Mouse (Mus musculus): ENCODE results near the gene Olfr419.

The Olfr419 gene

GRCm38 (mm10) chr1:174251961-174252360 lies at the start of gene Olfr419:
Gene Olfr419 (minus strand): TSS chr1:174252061.
- no peak for DNase-seq (ENCODE audit: low spot score)

- DNase-seq (ENCODE audit: low spot score) = no peak
These were observed 18.8 kb upstream of the Olfr419 start for GRCm38 (mm10) chr1:174270643-174271042.

- no peak for DNase-seq (ENCODE audit: low spot score)
These were observed 17.3 kb upstream of the Olfr419 start for GRCm38 (mm10) chr1:174269162-174269561.

GRCm38 (mm10) chr1:174267816-174268215 lies 16.0 kb upstream of the Olfr419 start:
- no peak for DNase-seq (ENCODE audit: low spot score)

GRCm38 (mm10) chr1:174250376-174250775 lies 1.5 kb downstream of the Olfr419 start:
- DNase-seq (ENCODE audit: low spot score) = no peak

- DNase-seq (ENCODE audit: low spot score) = no peak
These were observed 4.7 kb downstream of the Olfr419 start for GRCm38 (mm10) chr1:174247170-174247569.

GRCm38 (mm10) chr1:174246080-174246479 lies 5.8 kb downstream of the Olfr419 start:
- no peak for DNase-seq (ENCODE audit: low spot score)

- DNase-seq (ENCODE audit: low spot score) = no peak
These were observed 7.2 kb downstream of the Olfr419 start for GRCm38 (mm10) chr1:174244621-174245020.

- no peak for DNase-seq (ENCODE audit: low spot score)
These were observed 11.9 kb downstream of the Olfr419 start for GRCm38 (mm10) chr1:174239916-174240315.

GRCm38 (mm10) chr1:174216528-174217204 lies 35.2 kb downstream of the Olfr419 start:
- no peak for DNase-seq (ENCODE audit: low spot score)

GRCm38 (mm10) chr1:174215270-174216038 lies 36.4 kb downstream of the Olfr419 start:
- no peak for DNase-seq (ENCODE audit: low spot score)

- no peak for DNase-seq (ENCODE audit: low spot score)
These were observed 39.6 kb downstream of the Olfr419 start for GRCm38 (mm10) chr1:174212286-174212685.

GRCm38 (mm10) chr1:174204699-174205098 lies 47.2 kb downstream of the Olfr419 start:
- no peak for DNase-seq (ENCODE audit: low spot score)
